Mouse (Mus musculus) cerebellum, postnatal 25 days (tissue): ENCODE data around the gene Dirc2.

Experiments used
- DNase-seq, 2 experiments: peaks; one replicate each; pipeline ENCODE4 v3.0.0; 2021; ENCODE audit warnings: mixed read lengths in 2 of 2

The Dirc2 gene

DNA sequence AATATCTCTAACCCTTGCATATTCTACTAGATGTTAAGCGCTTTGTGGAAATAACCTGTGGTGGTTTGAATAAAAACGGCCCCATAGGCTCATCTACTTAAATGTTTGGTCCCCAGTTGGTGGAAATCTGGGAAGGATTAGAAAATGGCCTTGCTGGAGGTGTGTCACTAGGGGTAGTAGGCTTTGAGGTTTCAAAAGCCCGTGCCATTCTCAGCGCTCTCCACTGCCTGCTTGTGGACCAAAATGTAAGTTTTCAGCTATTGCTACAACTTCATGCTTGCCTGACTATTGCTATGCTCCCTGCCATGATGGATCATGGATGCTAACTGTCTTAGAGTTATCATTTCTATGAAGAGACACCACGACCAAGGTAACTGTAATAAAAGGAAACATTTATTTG lies 2.5 kb upstream of the Dirc2 start:
- no peak for DNase-seq

DNA sequence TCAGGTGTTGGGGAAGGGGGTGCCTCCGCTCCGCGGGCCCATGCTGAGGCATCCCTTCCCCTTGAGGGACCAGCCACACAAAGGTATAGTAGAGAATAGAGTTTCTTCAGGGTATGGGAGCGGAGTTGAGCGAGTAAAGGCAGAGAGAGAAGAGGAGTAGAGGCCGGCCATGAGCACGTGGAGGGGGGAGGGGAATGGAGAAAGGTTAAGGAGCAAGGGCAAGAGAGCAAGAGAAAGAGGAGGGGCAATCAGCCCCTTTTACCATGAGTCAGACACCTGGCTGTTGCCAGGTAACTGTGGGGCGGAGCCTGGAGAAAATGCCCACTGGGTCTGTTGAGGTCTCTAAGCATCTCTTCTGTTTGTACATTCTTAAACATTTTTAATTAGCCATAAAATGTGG lies 2.0 kb upstream of the Dirc2 start:
- DNase-seq, result no peak

DNA sequence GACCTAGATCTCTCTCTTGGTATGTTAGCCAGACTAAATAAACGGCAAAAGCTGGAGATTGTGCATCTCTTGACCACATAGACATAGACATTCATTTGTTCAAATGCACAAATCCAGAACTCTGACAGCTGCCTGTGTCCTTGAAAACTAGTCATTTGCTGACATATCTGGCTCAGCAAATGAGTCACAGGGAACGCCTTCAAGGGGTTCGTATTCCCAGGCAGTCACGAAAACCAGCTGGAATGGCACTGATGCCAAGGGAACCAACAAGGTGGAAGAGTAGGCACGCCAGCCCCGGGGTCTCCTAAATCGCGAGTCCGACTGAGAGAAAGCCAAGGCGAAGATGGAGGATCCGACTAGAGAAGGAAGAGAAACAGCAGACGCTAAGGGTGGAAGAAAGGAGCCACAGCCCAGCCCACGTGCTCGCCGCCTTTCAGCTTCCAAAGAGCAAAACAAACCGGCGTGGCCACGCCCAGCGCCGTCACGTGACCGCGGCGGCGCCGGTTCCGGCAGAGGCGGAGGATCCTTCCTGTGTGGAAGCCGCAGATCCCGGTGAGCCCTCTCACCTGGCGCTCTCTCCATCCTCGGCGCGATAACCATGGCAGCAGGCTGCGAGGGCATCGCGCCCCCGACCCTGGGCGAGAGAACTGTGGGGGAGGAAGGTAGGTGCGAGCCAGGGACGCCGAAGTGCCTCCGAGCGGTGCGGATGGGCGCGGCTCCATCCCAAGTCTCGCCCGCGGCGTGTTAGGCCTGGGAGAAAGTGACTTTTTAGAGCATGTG lies 912 bp upstream of the Dirc2 start, which contains the start of gene Hspbap1:
Gene Hspbap1, plus strand, starts transcription at position 498 of the 780 bp plus-strand sequence.
- peak; percentile 94 to 97 for DNase-seq

DNA sequence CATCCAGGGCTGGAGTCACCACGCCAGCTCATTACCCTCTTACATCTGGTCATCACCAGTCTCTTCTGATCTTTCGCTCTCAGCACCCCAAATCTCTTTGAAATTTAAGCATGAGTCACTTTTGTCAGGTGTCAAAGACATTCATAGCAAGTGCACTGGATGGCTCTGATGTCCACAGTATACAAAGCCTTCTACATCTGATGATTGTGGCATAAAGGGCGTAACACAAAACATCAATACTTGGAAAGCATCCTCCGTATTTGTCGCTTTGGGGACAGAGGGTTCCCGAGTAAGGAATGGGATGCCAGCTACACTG lies 729 bp downstream of the Dirc2 start:
- no peak for DNase-seq

DNA sequence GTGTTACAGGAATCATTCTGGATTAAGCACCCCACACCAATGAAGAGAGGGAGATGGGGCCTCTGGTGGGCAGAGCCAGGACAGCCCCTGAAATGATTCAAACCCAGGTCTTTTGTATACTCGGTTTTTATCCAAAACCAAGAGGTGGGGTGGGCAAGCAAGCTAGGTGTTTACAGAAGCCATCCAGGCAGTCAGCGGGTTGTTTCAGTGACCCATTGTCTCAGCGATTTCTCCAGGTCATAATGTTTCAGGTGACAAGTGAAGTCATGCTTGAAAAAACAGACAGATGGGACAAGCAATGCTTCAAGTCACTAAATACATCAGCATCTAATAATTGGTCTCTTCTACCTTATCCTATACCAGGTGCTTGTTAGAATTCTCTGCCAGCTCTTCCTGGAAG lies 2.8 kb downstream of the Dirc2 start:
- DNase-seq, result no peak

DNA sequence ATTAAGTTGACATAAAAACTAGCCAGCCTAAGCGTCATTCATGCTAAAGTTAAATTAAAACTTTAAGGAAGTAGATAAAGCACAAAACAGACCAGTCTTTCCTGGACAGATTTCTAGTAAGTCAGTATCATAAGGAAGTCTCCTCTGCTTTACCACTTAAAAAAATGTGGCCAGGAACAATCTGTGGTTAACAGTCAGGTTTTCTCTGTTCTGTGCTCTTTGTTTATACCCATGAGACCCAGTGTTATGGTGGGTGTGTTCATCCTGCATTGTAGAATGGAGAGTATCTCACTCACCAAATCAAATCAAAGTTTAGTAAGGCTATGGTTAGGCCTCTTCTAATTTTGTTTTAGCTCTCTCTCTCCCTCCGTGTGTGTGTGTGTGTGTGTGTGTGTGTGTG lies 3.7 kb downstream of the Dirc2 start:
- no peak for DNase-seq

DNA sequence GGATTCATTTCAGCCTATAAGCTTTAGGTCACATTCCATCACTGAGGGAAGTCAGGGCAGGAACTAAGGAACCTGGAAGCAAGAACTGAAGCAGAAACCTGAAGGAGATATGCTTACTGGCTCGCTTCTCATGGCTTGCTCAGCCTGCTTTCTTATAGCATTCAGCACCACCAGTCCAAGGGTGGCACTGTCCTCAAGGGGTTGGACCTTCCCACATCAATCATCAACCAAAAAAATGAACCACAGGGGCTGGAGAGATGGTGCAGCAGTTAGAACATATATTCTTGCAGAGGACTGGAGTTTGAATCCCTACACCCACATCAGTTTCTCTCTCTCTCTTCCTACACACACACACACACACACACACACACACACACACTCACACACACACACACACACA lies 4.2 kb downstream of the Dirc2 start:
- no peak for DNase-seq

DNA sequence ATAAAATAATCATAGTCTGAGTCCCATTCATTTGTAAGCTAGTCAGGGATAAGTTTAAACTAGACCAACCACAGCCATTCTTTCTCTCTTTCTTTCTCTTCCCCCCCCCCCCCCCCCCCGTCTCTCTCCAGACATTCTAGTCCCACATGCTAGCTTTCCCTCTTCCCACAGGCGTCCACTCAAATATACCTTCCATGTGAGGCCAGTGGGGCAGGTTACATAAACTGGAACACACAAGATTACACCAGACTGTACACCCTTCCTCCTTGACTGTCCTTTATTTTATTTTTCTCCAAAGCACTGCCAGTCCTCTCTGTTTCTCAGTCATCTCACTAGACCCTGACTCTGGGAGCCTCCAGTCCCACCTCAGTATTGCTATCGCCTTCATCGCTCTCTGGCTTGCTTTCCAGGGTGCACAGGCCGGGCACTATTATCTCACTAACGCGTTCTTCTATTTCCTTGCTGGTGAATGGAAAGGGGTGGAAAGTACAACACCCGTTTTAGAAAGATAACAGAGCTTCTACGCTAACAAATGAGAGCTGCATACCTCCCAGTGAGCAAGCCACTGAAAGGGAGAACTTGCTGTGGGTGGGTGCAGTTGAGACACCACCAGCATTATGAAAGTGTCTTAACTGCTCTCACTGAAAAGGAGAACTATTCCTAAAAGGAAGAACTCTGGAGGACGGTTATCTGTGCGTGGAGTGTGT lies 5.4 kb downstream of the Dirc2 start:
- no peak for DNase-seq

DNA sequence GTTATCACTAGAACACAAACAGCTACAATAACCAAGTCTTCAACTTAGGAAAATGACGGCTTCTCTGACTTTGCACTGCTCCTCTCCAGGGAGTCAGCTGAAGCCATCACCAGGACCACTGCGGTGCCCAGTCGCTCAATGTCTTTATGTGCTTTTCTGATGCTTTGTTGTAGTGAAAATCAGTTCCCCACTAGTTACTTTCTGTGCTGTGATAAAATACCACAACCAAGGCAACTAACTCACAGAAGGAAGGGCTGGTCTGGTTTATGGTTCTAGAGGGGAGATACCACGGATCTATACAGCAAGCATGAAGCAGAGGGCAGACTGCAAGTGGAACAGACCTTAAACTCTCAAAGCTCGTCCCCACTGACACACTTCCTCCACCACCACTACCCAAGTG lies 9.8 kb downstream of the Dirc2 start:
- no peak for DNase-seq

DNA sequence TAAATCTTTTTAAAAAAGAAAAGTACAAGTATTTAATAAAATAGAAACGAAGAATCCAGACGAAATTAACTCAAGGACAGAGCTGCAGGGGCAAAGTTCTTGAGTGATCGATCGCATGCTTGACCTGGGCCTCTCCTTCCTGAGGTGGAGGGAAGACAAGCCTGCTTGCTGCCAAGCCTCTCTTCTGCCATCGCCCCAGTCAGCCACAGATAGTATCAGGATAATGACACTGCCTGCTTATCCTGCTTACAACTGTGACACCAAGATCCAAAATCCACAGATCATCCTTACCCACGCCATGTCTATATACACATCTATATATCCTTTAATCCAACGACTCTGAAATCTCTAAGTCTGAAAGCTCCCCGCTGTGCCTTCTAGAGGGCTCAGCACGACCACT lies 12.5 kb downstream of the Dirc2 start:
- DNase-seq, result no peak

DNA sequence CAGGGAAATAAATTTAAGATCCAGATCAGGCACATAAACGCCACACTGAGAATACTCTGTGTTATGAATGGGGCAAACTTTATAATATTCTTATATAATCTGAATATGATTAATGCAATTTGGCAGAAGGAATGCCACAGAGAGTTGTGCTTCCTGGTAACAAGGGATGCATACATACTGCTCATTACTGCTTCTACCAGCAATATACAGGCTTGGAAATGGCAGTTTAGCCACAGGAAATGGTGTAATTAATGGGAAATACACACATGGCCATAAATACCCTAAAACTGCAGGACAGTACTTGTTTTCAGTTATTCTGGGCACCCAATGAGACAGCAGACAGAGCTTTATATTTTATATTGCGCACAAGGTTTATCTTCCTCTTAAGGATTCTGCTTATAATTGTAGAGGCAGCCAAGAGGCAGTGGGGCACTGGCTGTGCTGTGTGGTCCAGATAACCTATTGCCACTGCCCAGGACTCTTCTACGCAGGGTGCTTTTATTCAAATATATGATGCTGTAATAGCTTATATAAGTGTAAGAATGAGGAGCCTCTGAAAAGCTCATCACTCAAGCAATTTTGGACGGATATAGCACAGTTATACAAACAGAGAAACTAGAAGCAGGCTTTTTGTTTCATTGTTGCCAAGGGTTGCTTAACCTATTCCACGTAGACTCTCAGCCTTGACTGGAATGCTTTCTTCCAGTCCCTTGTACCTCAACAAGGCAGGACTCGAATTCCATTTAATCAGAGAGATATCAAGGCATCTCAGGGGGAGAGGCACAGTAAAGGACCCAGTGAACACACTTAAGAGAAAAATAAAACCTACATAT lies 13.4 kb downstream of the Dirc2 start:
- DNase-seq, result no peak

DNA sequence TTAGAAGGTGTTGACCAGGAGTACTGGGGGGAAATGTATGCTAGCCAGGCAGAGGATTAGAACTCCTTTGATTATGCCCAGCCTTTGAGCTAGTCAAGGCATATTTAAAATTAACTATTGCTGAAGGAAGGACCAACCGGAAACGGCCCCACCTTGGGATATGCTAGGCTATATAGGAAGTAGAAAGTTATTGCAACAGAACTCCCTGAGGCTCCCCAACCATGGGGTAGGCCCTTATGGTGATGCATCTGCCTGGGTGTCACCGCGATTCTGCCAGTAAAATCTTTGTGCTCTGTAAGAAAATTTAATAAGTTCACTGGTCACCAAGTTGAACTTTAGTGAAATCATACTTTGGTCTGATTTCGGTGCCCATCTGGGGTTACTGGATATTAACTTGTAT lies 15.2 kb downstream of the Dirc2 start:
- no peak for DNase-seq

DNA sequence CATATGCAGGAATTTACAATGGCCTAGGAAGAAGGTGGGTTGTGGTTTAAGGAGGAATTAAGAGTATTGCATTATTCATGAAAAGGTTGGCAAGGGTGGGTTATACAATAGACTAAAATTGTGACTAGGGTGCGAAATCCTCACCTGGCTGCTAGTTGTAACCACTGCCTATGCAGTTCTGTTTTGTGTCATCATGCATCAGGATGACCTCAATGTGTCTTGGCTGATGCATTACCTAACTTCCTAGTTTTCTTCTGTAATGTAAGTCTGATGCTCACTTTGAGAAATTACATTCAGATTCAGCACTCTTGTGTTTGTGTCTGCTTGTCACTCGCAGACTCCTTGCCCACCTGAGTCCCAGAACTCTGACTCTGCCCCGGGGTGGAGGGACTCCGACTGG lies 17.3 kb downstream of the Dirc2 start:
- no peak for DNase-seq

DNA sequence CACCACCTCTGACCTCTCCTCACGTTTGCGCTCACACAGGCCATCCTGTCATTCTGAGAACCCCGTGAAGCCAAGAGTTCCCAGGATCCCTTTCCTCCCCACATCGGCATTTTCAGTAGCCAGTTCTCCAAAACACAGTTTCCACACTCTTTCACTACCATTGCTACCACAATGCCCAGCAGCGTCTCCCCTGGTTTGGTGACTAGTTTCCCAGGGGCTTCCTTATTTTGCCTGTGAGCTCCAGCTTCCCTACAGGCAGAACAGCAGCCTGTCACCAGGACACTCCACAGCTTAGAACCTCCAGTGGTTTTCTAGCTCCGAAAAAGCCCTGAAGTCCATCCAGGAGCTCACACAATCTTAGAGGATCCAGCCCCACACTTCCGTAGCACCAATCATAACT lies 19.8 kb downstream of the Dirc2 start:
- no peak for DNase-seq

DNA sequence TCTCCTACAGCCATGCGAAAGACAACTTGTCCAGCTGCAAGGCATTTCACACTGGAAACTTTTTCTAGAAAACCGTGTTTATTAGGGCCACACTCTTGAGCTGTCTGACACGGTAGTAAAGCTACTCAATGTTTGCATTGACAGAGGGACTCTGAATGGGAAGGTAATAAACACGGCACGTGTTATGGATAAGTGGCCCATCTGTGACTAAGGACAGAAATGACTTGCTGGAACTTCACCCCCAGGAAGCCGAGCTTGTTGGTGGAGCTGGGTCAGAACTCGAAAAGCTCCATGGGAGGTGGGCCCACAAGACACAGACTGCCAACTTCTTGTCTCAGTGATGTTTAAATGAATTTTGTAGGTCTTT lies 20.9 kb downstream of the Dirc2 start:
- DNase-seq, result no peak

DNA sequence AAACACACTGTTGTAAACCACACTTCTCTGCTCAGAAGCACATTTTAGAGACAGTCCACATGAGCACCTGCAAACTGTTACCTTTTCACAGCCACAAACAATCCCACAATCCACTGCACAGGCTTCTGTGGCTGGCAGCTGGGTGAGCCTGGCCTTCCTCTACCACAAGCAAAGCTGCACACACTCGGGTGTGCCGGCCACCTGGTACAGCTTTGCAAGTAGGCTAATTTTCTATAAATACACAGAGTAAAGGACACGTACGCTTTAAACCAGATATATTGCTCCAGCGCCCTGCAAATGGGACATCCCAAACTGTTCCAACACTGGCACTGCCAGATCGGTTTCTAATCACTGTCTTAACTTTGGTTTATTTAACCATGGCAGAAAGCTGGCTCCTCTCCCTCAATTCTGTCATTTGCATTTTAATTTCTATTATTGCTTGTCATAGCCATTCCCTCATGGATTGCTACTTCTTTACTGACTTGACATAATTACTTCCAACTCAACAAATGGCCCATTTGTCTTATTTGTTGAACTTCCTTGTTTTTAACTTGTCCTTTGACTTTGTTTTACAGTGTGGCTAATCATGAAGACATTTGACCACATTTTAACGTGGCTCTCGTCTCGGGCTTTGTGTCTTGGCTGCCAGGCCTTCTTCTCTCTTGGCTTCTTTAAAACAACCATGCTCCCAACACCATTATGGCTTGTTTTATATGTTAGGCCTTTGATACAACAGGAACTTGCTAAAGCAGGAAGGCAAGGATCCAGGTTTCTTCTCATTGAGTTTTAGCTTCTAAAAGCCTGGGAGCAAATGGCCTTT lies 21.5 kb downstream of the Dirc2 start:
- peak; percentile 37 to 48 for DNase-seq

DNA sequence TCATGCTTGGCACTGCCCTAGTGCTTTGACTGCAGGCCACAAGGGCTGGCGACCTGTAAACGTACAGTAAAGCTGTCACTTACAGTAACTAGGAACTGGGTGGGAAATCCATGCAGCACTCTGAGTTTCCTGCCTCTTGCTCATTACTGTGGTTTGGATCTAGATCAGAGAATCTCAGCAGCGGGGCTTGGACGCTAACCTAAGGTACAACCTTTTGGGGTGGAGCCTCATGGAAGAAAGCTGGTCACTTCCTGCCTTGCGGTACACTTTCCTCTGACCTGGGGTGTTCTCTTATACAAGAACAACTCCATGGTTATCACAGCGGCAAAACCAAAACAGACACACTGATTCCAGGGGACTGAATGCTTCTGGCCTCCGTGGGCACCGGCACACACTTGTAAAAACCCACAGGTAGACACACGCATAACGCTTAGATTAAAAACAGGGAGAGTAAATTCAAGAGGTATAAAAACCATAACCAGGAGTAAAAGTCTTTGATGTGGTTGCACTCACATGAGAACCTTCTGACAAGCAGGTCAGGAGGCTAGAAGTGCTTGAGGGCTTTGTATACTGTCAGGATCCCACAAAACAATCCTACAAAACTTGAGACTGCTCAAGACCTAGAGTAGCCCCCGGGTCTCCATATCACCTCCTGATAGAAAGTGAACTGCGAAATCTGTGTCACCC lies 26.8 kb downstream of the Dirc2 start:
- no peak for DNase-seq

DNA sequence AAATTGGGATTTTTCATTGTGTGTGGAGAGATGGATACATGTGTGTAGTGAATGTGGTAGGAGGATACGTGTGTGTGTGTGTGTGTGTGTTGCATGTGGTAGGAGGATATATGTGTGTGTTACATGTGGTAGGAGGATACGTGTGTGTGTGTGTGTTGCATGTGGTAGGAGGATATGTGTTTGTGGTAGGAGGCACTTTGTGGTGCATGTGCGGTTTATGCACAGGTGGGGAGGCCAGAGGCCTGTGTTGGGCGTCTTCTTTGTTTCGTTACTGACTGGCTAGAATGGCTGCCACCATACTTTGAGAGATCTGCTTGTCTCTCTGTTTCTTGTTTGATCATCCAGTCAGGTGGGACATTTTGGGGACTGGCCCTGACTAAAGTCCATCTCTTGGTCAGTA lies 27.5 kb downstream of the Dirc2 start:
- no peak for DNase-seq

DNA sequence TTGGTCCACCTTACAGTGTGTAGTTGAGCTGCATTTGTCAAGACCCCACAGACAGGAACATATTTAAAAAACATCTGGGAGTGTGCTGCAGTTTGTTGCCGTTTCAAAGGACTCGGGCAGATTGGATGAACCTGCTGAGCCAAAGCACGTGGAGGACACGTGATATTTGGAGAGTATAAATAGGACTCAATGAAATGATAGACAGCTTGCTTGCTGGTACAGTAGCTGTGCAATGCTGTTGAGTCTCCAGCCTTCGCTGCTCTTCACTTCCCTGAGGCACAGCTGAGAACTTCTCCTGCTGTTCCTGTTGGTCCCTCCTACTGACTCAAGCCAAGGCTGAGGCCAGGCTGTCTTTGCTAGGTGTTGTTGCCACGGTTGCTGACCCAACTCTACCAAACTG lies 28.2 kb downstream of the Dirc2 start:
- DNase-seq, result no peak

DNA sequence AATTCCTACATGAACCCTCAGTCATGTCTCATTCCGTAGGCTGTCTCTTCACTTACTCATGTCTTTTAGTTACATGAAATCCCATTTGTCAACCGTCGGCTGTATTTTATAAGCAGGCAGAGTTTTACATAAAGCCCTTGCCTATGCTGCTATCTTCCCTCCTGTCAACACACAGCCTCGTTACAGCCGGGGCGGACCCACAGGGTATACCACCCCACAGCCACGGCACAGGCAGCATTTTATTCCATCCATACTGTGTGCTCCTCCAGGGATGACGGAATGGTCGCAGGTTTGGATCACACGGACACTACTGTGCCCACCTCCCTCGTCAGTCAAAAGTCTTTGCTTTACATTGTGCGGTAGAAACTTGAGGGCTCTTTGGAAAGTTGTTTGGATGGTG lies 28.8 kb downstream of the Dirc2 start:
- DNase-seq, result no peak

DNA sequence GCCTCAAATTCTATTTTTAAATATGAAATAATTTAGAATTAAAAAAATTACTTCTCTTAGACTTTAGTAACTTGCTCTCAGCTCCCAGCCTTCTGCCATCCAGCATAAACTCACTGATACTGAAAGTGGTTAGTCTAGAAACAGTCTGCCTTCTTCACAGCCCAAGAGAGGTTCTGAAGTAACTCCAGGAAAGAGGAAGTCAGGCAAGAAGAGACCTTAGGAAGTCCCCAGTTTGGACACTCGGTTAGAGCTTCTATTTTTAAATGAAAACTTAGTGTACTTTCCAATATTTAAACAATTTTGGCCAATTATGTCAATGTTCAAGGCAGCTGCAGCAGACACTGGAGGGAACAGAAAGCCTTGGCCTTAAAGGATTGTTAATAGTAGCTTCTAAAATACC lies 29.6 kb downstream of the Dirc2 start:
- no peak for DNase-seq

DNA sequence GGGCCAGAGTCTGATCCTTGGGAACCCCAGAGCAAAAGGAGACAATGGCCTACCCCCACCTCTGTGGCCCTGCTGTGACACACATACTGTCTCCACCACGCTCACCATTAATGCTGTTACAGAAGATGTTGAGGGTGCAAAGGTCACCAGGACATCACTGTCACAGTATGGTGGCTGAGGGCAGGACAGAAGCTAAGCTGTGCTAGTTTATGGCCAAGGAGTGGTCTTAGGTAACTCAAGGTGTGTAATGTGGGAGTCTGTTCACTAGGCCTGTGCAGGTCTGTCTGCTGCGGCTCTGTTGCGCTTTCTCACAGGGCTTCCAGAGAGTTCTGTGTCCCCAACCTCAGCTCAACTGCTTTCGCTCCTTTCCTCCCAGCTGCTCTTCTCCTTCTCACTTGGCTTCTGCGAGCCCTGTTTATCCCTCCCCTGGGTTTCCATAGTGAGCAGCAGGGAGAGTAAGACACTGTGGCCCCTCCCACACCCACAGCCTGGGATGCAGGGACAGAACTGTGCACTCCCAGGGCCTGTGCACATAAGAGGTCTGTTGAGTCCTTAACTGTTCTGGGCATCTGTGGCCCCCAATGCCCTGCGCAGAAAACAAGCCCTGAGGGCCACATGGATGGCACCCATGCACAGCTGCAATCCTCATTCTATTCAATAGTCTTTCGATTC lies 30.9 kb downstream of the Dirc2 start:
- no peak for DNase-seq
